Mouse (Mus musculus) ES-E14 (cell line): Measurements from ENCODE around the gene Sdc4. TPM values are rescaled to one million over a fixed set of nuclear protein-coding genes. Genes with fewer than 3 reads are reported as not detected.

Experiments used
- DNase-seq: peaks from one replicate; pipeline ENCODE4 v3.0.0-alpha.2; 2013; ENCODE audit warnings: low read depth, low spot score
- H3K27ac ChIP-seq: 2 replicates; pipeline ENCODE4 v1.5.1; 2012; ENCODE audit warnings: low read depth, mild to moderate bottlenecking, low read length, moderate library complexity, mixed read lengths; ENCODE audit not compliant: poor library complexity, insufficient read depth, severe bottlenecking
- H3K36me3 ChIP-seq: 2 replicates; pipeline ENCODE4 v1.6.1; 2012; ENCODE audit warnings: mild to moderate bottlenecking, low read length, moderate library complexity, mixed read lengths; ENCODE audit not compliant: control insufficient read depth, poor library complexity, insufficient read depth, severe bottlenecking
- H3K4me1 ChIP-seq, 2 experiments: fragments of 150-350 bp in 1 of 2; sonication (generic) in 1 of 2; 2 replicates each; pipeline ENCODE4 v1.6.1; 2012; ENCODE audit warnings: low read length in 2 of 2, mild to moderate bottlenecking in 1 of 2, mixed read lengths in 1 of 2; ENCODE audit not compliant: control insufficient read depth in 2 of 2, insufficient read depth in 2 of 2, poor library complexity in 1 of 2
- H3K4me3 ChIP-seq, 2 experiments: fragments of 150-350 bp in 1 of 2; sonication (generic) in 1 of 2; 2 replicates each; pipeline ENCODE4 v1.5.1; 2012; ENCODE audit warnings: low read length in 2 of 2, low read depth in 1 of 2, mild to moderate bottlenecking in 1 of 2, mixed read lengths in 1 of 2; ENCODE audit not compliant: insufficient read depth in 1 of 2, poor library complexity in 1 of 2, severe bottlenecking in 1 of 2
- H3K9ac ChIP-seq: 2 replicates; pipeline ENCODE4 v1.6.1; 2012; ENCODE audit warnings: low read depth, mild to moderate bottlenecking, low read length, mixed read lengths; ENCODE audit not compliant: poor library complexity, insufficient read depth, severe bottlenecking
- H3K9me3 ChIP-seq: fragments of 150-350 bp; sonication (generic); 2 replicates; pipeline ENCODE4 v1.6.1; 2012; ENCODE audit warnings: low read depth, mild to moderate bottlenecking, low read length; ENCODE audit not compliant: control insufficient read depth, insufficient read depth
- CHD2 ChIP-seq: IDR thresholded peaks from 2 replicates; pipeline ENCODE4 v1.6.1; 2014; ENCODE audit warnings: mild to moderate bottlenecking, low read depth, low read length, inconsistent platforms
- HCFC1 ChIP-seq: IDR thresholded peaks from 2 replicates; pipeline ENCODE4 v1.6.1; 2012; ENCODE audit warnings: low read length, inconsistent platforms, borderline replicate concordance; ENCODE audit not compliant: insufficient read depth
- MAFK ChIP-seq: IDR thresholded peaks from 2 replicates; pipeline ENCODE4 v1.6.1; 2014; ENCODE audit warnings: mild to moderate bottlenecking, low read depth, low read length, inconsistent platforms; ENCODE audit not compliant: insufficient read depth
- ZC3H11A ChIP-seq: IDR thresholded peaks from 2 replicates; pipeline ENCODE4 v1.6.1; 2012; ENCODE audit warnings: low read depth, mild to moderate bottlenecking, inconsistent platforms, low read length, borderline replicate concordance
- ZNF384 ChIP-seq: IDR thresholded peaks from 2 replicates; pipeline ENCODE4 v1.6.1; 2012; ENCODE audit warnings: low read depth, low read length, inconsistent platforms
- in situ Hi-C, 2 experiments: fragments of 600-800 bp; cut with MboI; formaldehyde crosslinking; loops; one replicate each; pipeline ENCODE4 v1.15.1; 2025; ENCODE audit warnings: low sequenced_read_pairs in 2 of 2, inconsistent platforms in 1 of 2; ENCODE audit not compliant: unreplicated experiment in 2 of 2
- total RNA-seq: library from RNA; depleted of rRNA; stranded (reverse); fragments of 300-350 nt; gene quantifications from 2 replicates; pipeline ENCODE4 v1.2.3, GENCODE M21; 2012

The Sdc4 gene
- total RNA-seq, 1 experiment = 102 TPM

DNA sequence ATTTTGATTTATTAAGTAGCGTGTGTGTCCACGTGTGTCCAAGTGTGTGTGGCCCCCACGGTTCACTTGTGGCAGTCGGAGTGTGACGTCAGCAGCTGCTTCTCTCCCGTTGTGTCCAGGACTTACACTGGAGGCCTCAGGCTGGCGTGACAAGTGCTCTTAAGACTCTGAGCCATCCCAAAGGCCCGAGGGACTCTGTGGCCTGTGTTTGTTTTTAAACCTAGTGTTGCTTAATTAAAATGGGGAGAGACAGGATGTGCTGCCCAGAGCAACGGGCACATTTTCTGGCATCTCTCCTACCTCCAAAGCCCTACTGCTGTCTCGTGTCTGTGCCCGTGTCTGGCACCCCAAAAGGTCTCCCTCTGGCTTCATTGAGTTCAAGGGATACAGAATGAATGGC lies 20.2 kb downstream of the Sdc4 start:
- Histone ChIP-seq H3K9me3 (no peaks in the 10 kb centered on the region), H3K27ac (no peak overlapping the region), H3K36me3 (peaks cover 24% of the 10 kb centered on the region; the same call in 1 of the 2 replicates), H3K4me1 (peaks cover 2 to 12% of the 10 kb centered on the region in 2 experiments; a peak in 1 of 4 replicates), H3K9ac (no peak overlapping the region), H3K4me3 (no peak overlapping the region)
- in situ Hi-C loops = no loop called here
- TF ChIP-seq ZC3H11A (no peak), CHD2 (no peak), HCFC1 (no peak), MAFK (no peak), ZNF384 (no peak)
- DNase-seq = no peak

DNA sequence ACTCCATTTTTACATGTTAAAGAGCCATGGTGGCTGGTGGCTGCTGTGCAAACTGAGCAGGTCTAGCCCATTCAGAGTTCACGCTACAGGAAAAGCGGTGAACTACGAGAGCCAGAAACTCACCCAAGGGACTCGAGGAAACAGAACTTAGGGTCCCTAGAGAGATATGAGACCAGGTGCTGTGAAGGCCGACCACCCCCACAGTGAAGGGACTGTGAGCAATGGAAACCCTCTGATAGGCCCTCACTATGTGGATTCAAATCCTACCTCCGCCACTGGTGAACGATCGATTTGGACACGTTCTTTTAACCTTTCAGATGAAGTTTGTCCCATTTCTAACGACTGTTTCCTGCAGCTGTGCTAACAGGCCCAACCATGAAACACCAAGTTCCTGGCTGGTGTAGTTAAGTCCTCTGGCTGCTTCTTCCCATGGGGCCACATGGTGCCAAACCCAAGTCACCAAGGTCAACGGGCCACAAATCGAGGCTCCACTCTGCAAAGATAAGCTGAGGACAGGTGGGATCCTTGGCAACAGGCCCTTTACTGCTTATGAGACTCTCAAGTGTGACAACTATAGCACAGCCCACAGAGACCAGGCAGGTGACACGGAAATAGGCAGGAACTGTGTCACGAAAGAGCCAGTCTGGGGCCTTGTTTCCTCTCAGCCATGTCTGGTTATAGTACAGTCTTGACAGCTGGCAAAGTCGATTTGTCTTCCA lies 20.9 kb downstream of the Sdc4 start:
- in situ Hi-C loops = no loop called here
- Histone ChIP-seq H3K4me1 (peaks cover 3 to 14% of the 10 kb centered on the region in 2 experiments; a peak in 1 of 4 replicates), H3K9ac (no peak overlapping the region), H3K27ac (no peak overlapping the region), H3K9me3 (no peaks in the 10 kb centered on the region), H3K36me3 (peaks cover 17% of the 10 kb centered on the region; the same call in 1 of the 2 replicates), H3K4me3 (no peak overlapping the region)
- no peak for TF ChIP-seq HCFC1
- TF ChIP-seq MAFK = no peak
- TF ChIP-seq CHD2 = no peak
- no peak for TF ChIP-seq ZC3H11A
- TF ChIP-seq ZNF384 = no peak
- DNase-seq = no peak

GRCm38 (mm10) chr2:164421979-164422378 lies 21.7 kb downstream of the Sdc4 start:
- H3K27ac ChIP-seq = no peak overlapping the region
- TF ChIP-seq ZC3H11A = no peak
- TF ChIP-seq CHD2 = no peak
- TF ChIP-seq HCFC1 = no peak
- no peak for TF ChIP-seq MAFK
- no peak for TF ChIP-seq ZNF384
- no peak for DNase-seq
- no peak overlapping the region for H3K4me3 ChIP-seq
- H3K9me3 ChIP-seq = no peaks in the 10 kb centered on the region
- in situ Hi-C loops = no loop called here
- H3K9ac ChIP-seq = no peak overlapping the region
- H3K4me1 ChIP-seq = peaks cover 3 to 13% of the 10 kb centered on the region in 2 experiments; a peak in 1 of 4 replicates
- peaks cover 11% of the 10 kb centered on the region; the same call in 1 of the 2 replicates for H3K36me3 ChIP-seq

DNA sequence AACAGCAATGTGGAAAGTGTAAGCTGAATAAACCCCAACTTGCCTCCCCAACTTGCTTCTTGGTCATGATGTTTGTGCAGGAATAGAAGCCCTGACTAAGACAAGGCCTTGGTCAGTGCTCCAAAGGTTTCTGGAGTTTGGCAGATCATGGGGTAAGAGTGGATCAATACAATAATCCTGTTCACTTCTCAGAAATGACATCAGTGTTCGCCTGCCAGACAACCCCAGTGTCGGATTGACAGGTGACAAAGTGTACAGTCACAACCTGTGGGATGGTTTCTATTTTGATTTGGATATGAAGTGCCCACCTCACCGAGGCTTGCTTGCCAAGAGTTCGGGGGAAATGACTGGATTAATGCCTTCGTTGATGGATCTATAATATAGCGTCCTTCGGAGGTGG lies 22.4 kb downstream of the Sdc4 start:
- TF ChIP-seq HCFC1 (no peak), CHD2 (no peak), ZC3H11A (no peak), ZNF384 (no peak), MAFK (no peak)
- no peak overlapping the region; the same call in 1 of the 2 replicates for H3K27ac ChIP-seq
- in situ Hi-C loops = no loop called here
- no peak overlapping the region for H3K4me3 ChIP-seq
- no peak overlapping the region for H3K9ac ChIP-seq
- DNase-seq = no peak
- peaks cover 8% of the 10 kb centered on the region; the same call in 1 of the 2 replicates for H3K36me3 ChIP-seq
- H3K4me1 ChIP-seq = peaks cover 2 to 10% of the 10 kb centered on the region in 2 experiments; a peak in 1 of 4 replicates
- no peaks in the 10 kb centered on the region for H3K9me3 ChIP-seq
